Mouse (Mus musculus): Measurements from ENCODE around the gene Hnrnpk. TPM values are rescaled to one million over a fixed set of nuclear protein-coding genes. Genes with fewer than 3 reads are reported as not detected.
A peak's percentile ranks its signal among the peaks of the same experiment; 100 is the strongest.
"Not testable (repeated sequence)": the region's sequence is repeated elsewhere in the genome, so short reads cannot be mapped to it uniquely, and the experiment has no call there.

Gene Hnrnpk
- polyA plus RNA-seq, 1 experiment from 2014 or later, result 1,694 TPM

DNA sequence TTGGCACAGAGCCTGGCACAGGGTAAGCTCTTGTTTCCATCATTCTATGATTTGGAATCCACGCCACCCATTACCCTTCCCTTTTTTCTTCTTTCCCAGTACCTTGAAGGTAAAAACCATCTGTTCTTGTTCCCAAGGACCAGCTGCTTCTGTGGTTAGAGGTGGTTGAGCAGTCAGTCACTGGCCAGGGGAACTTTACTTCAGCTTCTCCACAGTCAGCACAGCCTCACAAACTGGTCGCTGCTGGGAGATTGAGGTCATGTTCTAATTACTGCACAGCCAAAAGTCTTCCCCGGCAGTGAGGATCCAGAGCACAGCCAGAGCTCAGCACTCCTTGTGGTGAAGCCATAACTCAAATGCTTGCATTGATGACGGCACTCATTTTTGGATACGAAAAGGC, 12.7 kb upstream of the Hnrnpk start:
- H3K27ac ChIP-seq, result no peak overlapping the region
- peaks cover 27% of the 10 kb centered on the region for H3K36me3 ChIP-seq
- no peak overlapping the region for H3K4me2 ChIP-seq
- H3K9ac ChIP-seq, result no peak overlapping the region
- H3K9me3 ChIP-seq, result 0 out of 2 replicates have a peak, but pooled peaks cover 4% of the 10 kb centered on the region
- H3K27me3 ChIP-seq, result no peaks in the 10 kb centered on the region
- H3K4me1 ChIP-seq (replicated peaks), result 0 out of 2 replicates have a peak, but pooled peaks cover 5% of the 10 kb centered on the region
- H3K4me3 ChIP-seq, result no peak overlapping the region
- WGBS, result 88% methylated on average over 5 of the region's 5 CpGs
- ATAC-seq (ENCODE audit: low FRiP score), result no peak

DNA sequence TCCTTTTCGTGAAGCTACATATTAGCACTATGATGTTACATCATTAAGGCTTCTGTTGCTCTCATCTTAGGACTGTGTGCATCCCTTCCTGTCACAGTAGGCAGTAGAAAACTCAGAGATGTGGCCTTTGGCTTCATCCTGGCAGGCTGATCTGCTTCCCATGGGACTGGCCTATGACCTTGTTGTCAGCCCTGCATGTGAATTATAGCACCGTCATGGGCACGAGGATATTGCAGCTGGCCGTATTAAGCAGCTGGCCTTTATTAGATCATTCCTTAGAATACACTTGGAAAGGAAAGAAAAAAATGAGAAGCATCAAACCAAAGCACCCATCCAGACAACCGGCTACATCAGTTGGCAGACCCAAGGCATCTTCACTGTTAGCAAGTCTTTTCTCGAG, 12.2 kb upstream of the Hnrnpk start:
- WGBS, result 83% methylated on average over 6 of the region's 6 CpGs
- Histone ChIP-seq H3K4me1 (replicated peaks) (0 out of 2 replicates have a peak, but pooled peaks cover 5% of the 10 kb centered on the region), H3K36me3 (peaks cover 30% of the 10 kb centered on the region), H3K4me2 (no peak overlapping the region), H3K9me3 (0 out of 2 replicates have a peak, but pooled peaks cover 4% of the 10 kb centered on the region), H3K4me3 (no peak overlapping the region), H3K27me3 (no peaks in the 10 kb centered on the region), H3K9ac (no peak overlapping the region), H3K27ac (no peak overlapping the region)
- no peak for ATAC-seq (ENCODE audit: low FRiP score)

DNA sequence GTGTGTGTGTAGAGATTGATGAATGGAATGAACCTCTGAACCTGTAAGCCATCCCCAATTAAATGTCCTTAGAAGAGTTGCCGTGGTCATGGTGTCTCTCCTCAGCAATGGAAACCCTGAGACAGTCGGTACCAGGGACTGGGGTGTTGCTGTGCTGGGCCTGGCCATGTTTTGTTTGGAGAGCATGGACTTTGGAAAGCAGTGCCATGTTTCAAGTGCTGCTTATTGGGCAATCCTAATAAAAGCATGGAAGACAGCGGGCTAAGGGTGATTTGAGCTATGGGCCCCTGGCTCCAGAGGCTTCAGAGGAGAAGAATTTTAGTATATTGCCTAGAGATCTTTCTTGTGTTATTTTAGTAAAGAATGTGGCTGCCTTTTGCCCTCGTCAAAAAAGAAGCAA, 7.9 kb upstream of the Hnrnpk start:
- Histone ChIP-seq H3K4me3 (no peak overlapping the region), H3K9me3 (0 out of 2 replicates have a peak, but pooled peaks cover 4% of the 10 kb centered on the region), H3K4me1 (replicated peaks) (0 out of 2 replicates have a peak, but pooled peaks cover 5% of the 10 kb centered on the region), H3K27ac (no peak overlapping the region), H3K9ac (no peak overlapping the region), H3K4me2 (no peak overlapping the region), H3K36me3 (peaks cover 38% of the 10 kb centered on the region), H3K27me3 (no peaks in the 10 kb centered on the region)
- 97% methylated on average over 4 of the region's 4 CpGs for WGBS
- ATAC-seq (ENCODE audit: low FRiP score), result no peak

DNA sequence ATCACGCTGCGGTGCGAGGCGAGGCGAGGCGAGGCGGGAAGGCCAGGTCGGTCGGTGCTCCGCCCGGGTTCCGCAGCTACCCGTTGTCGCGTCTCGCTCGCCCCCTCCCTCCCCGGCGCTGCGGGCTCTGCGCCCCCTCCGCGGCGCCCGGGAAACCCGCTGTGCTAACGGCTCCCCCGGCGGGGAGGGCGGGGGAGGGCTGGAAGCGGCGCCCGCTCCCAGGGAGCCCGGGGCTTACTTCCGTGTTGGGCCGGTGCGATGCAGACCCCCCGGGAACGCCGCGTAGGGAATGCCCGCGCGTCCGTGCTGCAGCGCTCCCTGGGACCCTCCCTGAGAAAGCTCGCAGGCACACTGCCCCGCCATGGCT, 416 bp downstream of the Hnrnpk start:
- Histone ChIP-seq H3K4me2 (peak overlapping the region; percentile 55), H3K27ac (peak overlapping the region; percentile 100), H3K27me3 (no peaks in the 10 kb centered on the region), H3K9ac (peak overlapping the region; percentile 99), H3K4me3 (peak overlapping the region; percentile 98), H3K9me3 (no peaks in the 10 kb centered on the region), H3K4me1 (replicated peaks) (peaks cover 7% of the 10 kb centered on the region), H3K36me3 (peaks cover 11% of the 10 kb centered on the region)
- peak; percentile 53; the same call in 1 of the 2 replicates for ATAC-seq (ENCODE audit: low FRiP score)
- WGBS, result 2% methylated on average over 26 of the region's 48 CpGs

DNA sequence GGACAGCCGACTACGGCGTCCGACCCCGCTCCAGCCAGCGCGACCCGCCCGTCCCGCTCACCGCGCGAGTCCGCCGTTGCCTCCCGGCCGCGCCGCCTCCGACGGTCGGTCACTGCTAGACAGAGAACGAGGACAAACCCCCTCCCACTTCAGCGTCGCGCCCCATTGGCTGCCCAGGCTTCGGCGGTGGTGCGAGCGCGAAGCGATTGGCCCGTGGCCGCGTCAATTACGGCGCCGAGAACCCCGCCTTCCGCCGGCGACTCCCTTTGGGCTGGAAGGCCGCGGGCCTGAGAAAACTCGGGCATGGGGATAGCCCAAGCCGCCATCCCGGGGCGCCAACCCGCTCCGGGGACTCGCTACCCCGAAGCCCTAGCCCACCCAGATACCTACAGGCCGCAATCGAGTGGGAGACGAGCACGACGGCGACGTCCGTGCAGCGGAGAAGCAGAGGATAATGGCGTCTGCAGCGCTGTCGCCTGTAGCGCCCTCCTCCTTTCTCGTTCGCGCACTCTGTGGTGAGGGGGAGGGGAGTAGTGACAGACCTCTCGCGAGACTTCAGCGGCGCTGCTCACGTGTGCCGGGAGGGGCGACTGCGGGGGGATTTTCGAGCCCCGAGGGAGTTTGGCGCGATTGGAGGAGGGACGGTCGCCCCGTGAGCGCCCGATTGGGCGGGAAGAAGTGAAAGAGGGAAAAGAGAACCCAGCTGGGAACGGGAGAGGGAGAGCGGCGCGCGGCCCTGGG, 970 bp downstream of the Hnrnpk start, which contains the start of gene Rmi1:
TSS of gene Rmi1 (plus strand) at position 246 of the 741 bp plus-strand sequence.
- Histone ChIP-seq H3K4me3 (peak within 1 kb of the TSS; percentile 98), H3K9ac (peak within 1 kb of the TSS; percentile 99), H3K27ac (peak within 1 kb of the TSS; percentile 100), H3K36me3 (peaks cover 13% of the 10 kb centered on the region), H3K27me3 (no peaks in the 10 kb centered on the region), H3K4me1 (replicated peaks) (peaks cover 9% of the 10 kb centered on the region), H3K4me2 (peak within 1 kb of the TSS; percentile 89), H3K9me3 (no peaks in the 10 kb centered on the region)
- under 1% methylated on average over 80 of the region's 91 CpGs for WGBS
- ATAC-seq (ENCODE audit: low FRiP score), result peak; percentile 98

DNA sequence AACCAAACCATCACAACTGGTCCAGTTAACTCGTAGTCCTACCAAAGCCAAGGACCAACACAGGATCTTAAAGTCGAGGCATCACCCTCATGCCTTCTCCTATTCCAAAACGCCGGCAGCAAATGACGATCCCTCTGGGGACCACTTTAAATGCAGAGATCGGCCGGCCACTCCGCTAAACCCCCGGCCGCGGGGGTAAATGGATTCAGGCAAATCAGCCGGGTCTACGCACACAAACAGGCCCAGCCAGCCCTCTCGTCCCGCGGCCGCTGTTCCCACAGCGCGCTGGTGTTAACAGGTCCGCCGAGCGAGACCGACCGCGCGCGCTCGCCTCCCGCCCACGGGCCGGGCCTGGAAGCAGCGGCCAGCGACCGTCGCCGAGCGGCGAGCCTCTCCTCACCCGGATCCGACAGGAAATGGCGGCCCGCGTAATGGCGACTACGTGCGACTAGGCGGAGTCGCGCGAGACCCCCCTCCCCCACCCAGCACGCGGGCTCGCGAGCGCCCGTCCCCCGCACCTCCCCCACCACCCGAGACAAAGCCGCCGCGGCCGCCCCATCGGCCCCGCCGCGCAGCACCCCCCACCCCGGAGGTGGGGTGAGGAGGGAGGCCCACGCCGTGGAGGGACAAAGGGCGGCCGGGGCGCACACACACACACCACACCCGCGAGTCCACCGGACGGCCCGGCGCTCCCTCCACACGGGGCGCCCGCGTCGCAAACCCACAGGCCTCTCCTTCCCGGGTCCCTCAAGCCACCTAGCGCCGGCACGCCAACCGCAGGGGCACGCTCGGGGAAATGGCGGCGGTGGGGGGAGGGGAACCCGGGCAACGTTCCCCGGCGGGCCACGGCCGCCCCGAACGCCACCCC, 1.8 kb downstream of the Hnrnpk start:
- Histone ChIP-seq H3K9me3 (no peaks in the 10 kb centered on the region), H3K9ac (peak overlapping the region; percentile 99), H3K4me2 (peak overlapping the region; percentile 89), H3K27ac (peak overlapping the region; percentile 100), H3K4me3 (peak overlapping the region; percentile 98), H3K27me3 (no peaks in the 10 kb centered on the region), H3K4me1 (replicated peaks) (peaks cover 9% of the 10 kb centered on the region), H3K36me3 (peaks cover 17% of the 10 kb centered on the region)
- peak; percentile 53 for ATAC-seq (ENCODE audit: low FRiP score)
- under 1% methylated on average over 83 of the region's 100 CpGs for WGBS

DNA sequence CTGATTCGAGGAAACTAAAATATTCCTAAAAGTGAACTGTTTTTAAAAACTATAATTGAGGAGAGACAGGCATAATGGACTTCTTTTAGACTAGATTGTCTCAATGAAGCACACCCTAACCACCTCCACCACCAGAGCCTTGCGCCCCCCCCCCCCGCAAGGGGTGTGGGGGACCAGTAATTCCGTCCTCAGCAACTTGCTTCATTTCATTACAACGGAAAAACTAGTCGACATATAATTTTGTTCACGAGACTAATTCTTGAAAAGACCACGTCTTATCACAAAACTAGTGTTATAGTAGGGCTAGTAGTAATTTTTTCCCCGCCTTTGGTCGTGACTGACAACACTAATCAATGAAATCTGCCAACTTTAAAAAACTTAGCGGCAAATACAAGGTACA, 2.6 kb downstream of the Hnrnpk start:
- H3K27ac ChIP-seq, result no peak overlapping the region
- peak overlapping the region; percentile 99 for H3K9ac ChIP-seq
- H3K4me2 ChIP-seq, result peak overlapping the region; percentile 89
- no peaks in the 10 kb centered on the region for H3K27me3 ChIP-seq
- under 1% methylated on average over 11 of the region's 11 CpGs for WGBS
- peaks cover 9% of the 10 kb centered on the region for H3K4me1 ChIP-seq (replicated peaks)
- peak overlapping the region; percentile 98 for H3K4me3 ChIP-seq
- H3K36me3 ChIP-seq, result peaks cover 25% of the 10 kb centered on the region
- H3K9me3 ChIP-seq, result no peaks in the 10 kb centered on the region
- ATAC-seq (ENCODE audit: low FRiP score), result no peak

DNA sequence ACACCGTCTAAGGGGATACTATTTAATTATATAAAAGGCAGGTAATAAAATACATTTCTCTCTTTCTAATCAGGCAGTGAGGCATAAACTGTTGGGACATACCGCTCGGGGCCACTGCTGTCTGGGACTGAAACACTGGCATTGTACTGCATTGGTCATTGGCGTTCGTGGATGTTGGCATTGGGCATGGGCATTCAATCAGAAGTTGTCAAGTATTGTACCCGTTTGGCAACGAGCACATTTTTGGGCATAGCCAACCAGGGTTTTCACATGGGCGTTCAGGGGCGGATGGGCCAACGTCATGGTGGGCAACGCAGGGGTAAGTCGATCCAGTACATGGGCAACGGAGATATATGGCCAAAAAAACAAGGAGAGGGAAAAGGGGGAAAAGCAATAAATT, 5.5 kb downstream of the Hnrnpk start:
- peaks cover 51% of the 10 kb centered on the region for H3K36me3 ChIP-seq
- H3K9me3 ChIP-seq, result no peaks in the 10 kb centered on the region
- H3K27ac ChIP-seq, result no peak overlapping the region
- no peak overlapping the region for H3K9ac ChIP-seq
- 80% methylated on average over 13 of the region's 13 CpGs for WGBS
- H3K4me1 ChIP-seq (replicated peaks), result peaks cover 9% of the 10 kb centered on the region
- no peak overlapping the region for H3K4me3 ChIP-seq
- no peak overlapping the region for H3K4me2 ChIP-seq
- no peak for ATAC-seq (ENCODE audit: low FRiP score)
- H3K27me3 ChIP-seq, result no peaks in the 10 kb centered on the region

DNA sequence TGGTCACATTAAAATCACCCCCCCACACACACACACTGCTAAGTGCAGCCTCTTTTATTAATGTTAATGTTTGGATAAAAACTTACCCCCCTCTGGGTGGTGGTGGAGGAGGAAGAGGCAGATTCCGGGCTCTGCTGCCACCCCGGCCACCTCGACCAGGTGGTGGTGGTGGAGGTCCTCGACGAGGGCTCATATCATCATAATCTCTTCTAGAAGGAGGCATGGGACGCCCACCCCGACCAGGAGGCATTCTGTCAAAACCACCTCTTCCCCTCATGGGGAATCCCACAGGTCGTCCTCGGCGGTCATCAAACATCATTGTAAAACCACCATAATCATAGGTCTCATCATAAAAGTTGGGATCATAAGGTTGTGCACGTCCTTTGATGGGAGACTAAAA, 8.8 kb downstream of the Hnrnpk start:
- WGBS, result 89% methylated on average over 11 of the region's 11 CpGs
- not testable (repeated sequence) for H3K9ac ChIP-seq; H3K4me2 ChIP-seq; ATAC-seq (ENCODE audit: low FRiP score); H3K27me3 ChIP-seq; H3K4me3 ChIP-seq; H3K9me3 ChIP-seq; H3K4me1 ChIP-seq (replicated peaks); H3K27ac ChIP-seq
- peaks cover 70% of the 10 kb centered on the region for H3K36me3 ChIP-seq

DNA sequence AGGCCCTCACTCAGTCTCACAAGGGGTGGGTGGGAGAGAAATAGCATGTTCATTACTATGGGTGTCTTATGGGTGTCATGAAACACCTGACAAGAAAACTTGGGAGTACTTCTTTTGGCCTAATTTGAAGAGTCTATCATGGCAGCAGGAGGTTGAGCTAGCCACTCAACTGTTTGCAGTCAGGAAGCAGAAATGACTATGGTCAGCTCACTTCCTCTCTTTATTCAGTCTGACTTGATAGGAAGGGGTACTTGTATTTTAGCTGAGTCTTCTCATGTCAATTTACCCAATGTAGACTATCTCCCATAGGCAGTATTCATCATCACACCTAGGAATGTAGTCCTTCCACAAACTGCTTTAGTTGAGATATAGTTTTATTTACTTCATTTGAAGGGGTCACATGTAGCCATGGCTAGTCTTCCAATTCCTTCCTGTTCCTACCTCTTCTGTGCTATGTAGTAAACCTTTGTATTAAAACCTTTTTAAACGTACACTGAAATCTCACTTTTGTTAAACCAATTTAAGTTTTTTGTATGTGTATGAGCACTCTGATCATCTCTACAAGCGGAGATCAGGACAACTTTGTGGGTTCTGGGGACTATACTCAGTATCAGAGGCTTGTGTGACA, 13.7 kb downstream of the Hnrnpk start:
- Histone ChIP-seq H3K36me3 (peaks cover 37% of the 10 kb centered on the region), H3K27me3 (no peaks in the 10 kb centered on the region), H3K27ac (no peak overlapping the region), H3K4me2 (no peak overlapping the region), H3K4me1 (replicated peaks) (peaks cover 7% of the 10 kb centered on the region; the same call in 1 of the 2 replicates), H3K9ac (no peak overlapping the region), H3K9me3 (no peaks in the 10 kb centered on the region), H3K4me3 (no peak overlapping the region)
- ATAC-seq (ENCODE audit: low FRiP score), result no peak
- WGBS, result 85% methylated on average over 2 of the region's 2 CpGs

DNA sequence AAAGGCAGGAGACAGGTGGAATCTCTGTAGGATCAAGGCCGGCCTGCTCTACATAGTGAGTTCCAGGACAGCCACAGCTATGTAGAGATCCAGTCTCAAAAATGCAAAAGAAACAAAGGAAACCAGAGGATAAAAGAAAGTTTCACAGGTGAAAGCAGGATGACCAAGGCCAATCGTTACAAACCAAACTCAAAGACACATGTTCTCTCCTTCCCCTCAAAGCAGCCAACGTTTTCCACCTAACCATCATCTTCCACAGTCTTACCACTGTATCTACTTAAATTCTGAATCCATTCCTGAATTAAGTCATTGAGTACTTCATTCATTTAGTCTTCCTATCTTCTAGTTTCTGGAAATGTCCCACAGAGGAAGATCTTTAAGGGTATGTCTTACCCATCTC, 14.8 kb downstream of the Hnrnpk start:
- no peaks in the 10 kb centered on the region for H3K9me3 ChIP-seq
- no peak overlapping the region for H3K4me3 ChIP-seq
- 53% methylated on average over 3 of the region's 3 CpGs for WGBS
- peaks cover 13% of the 10 kb centered on the region for H3K4me1 ChIP-seq (replicated peaks)
- H3K36me3 ChIP-seq, result peaks cover 27% of the 10 kb centered on the region
- no peak for ATAC-seq (ENCODE audit: low FRiP score)
- no peaks in the 10 kb centered on the region for H3K27me3 ChIP-seq
- H3K9ac ChIP-seq, result no peak overlapping the region
- H3K4me2 ChIP-seq, result no peak overlapping the region
- no peak overlapping the region; the same call in 1 of the 2 replicates for H3K27ac ChIP-seq

DNA sequence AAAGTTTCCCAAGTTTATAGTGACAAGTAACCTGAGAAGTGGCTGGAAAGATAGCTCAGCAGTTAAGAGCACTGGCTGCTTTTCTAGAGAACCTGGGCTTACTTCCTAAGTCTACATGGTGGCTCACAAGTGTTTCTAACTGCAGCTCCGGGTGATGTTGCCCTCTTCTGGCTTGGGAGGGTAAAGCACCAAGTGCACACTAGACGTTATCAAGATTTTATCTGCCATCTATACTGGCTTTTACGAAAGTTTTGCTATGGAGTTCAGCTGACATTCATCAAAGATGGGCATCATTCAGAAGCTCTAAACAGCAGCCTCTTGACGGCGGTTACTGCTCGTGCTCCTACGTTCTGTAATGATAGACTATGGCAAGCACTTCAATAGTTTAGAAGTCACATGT, 15.2 kb downstream of the Hnrnpk start:
- WGBS, result 19% methylated on average over 7 of the region's 7 CpGs
- no peaks in the 10 kb centered on the region for H3K9me3 ChIP-seq
- 0 out of 2 replicates have a peak, but pooled peaks have one; percentile 43 for ATAC-seq (ENCODE audit: low FRiP score)

More for the DNA sequence above, 15.2 kb downstream of the Hnrnpk start:
- Histone ChIP-seq H3K36me3 (peaks cover 24% of the 10 kb centered on the region), H3K27ac (no peak overlapping the region; the same call in 1 of the 2 replicates), H3K9ac (no peak overlapping the region), H3K4me2 (no peak overlapping the region), H3K4me3 (no peak overlapping the region), H3K4me1 (replicated peaks) (peaks cover 13% of the 10 kb centered on the region), H3K27me3 (no peaks in the 10 kb centered on the region)

All from hindbrain, embryonic 13.5 days (tissue).